Mouse (Mus musculus) testis, adult 2 months (tissue): ENCODE results near the gene Ccdc8. TPM values are rescaled to one million over a fixed set of nuclear protein-coding genes. Genes with fewer than 3 reads are reported as not detected.

Experiments
- H3K27ac ChIP-seq: fragments of 200-500 bp; 2 replicates; pipeline ENCODE4 v1.5.1; 2012; ENCODE audit warnings: low read depth, low read length; ENCODE audit not compliant: control insufficient read depth, insufficient read depth
- H3K27me3 ChIP-seq: fragments of 200-500 bp; 2 replicates; pipeline ENCODE4 v1.6.1; 2012; ENCODE audit warnings: mild to moderate bottlenecking, low read length, moderate library complexity; ENCODE audit not compliant: control insufficient read depth, insufficient read depth
- H3K36me3 ChIP-seq: fragments of 200-500 bp; 2 replicates; pipeline ENCODE4 v1.6.1; 2012; ENCODE audit warnings: mild to moderate bottlenecking, low read length; ENCODE audit not compliant: control insufficient read depth, insufficient read depth
- H3K4me1 ChIP-seq: fragments of 200-500 bp; 2 replicates; pipeline ENCODE4 v1.6.1; 2012; ENCODE audit warnings: low read length; ENCODE audit not compliant: control insufficient read depth, insufficient read depth
- H3K4me3 ChIP-seq: fragments of 200-500 bp; 2 replicates; pipeline ENCODE4 v1.5.1; 2012; ENCODE audit warnings: low read depth, mild to moderate bottlenecking, low read length, moderate library complexity, mixed read lengths; ENCODE audit not compliant: control insufficient read depth
- CTCF ChIP-seq: fragments of 200-500 bp; IDR thresholded peaks from 2 replicates; pipeline ENCODE4 v1.5.1; 2012; ENCODE audit warnings: low read depth, mild to moderate bottlenecking, inconsistent platforms, low read length, moderate library complexity; ENCODE audit not compliant: control insufficient read depth, insufficient read depth, insufficient replicate concordance
- POLR2A ChIP-seq: fragments of 200-500 bp; IDR thresholded peaks from 2 replicates; pipeline ENCODE4 v1.6.1; 2012; ENCODE audit warnings: low read depth, mild to moderate bottlenecking, inconsistent platforms, low read length, moderate library complexity; ENCODE audit not compliant: control insufficient read depth
- polyA plus RNA-seq: library from polyadenylated mRNA; depleted of rRNA; stranded (reverse); fragments of >200 nt; gene quantifications from 2 replicates; pipeline ENCODE4 v1.2.3, GENCODE M21; 2012

The Ccdc8 gene
- polyA plus RNA-seq, 1 experiment: 1.6 TPM

DNA sequence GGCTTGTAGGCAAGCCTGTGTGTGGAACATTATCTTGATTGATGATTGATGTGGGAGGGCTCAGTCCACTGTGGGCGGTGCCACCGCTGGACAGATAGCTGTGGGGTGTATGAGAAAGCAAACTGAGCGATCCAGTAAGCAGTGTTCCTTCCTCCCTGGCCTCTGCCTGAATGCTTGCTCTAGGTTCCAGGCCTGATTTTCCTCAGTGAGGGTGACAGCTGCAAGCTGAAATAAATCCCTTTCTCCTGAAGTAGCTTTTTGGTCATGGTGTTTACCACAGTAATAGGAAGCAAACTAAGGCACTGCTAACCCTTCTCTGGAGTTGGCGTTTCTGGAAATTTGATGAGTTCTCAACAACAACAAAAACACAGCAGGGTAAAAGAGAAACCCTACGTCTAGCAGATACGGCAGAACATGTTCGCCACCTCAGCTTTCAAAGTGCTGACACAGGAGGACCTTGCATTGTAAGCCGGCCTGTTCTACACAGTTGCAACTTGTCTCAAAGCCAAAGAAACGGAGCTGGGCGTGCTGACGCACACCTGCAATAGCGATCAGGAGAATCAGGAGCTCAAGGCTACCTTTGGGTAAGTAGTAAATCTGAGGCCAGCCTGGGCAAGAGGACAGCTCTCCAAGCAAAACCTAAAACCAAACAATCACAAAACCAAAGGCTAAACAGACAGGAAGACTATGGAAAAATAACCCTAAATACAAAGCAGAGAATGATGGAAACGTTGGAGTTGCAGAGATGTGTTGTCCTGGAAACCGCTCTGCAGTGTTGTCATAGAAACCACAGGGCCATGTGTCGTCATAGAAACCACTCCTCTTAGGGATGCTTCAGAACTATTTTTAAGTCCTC, 35.9 kb upstream of the Ccdc8 start:
- Histone ChIP-seq H3K27ac (no peak overlapping the region), H3K4me1 (peaks cover 21% of the 10 kb centered on the region), H3K27me3 (no peaks in the 10 kb centered on the region), H3K36me3 (no peaks in the 10 kb centered on the region; the same call in 1 of the 2 replicates), H3K4me3 (no peak overlapping the region)
- TF ChIP-seq POLR2A (no peak), CTCF (no peak)

- H3K27ac ChIP-seq: no peak within 1 kb of the TSS; the same call in 1 of the 2 replicates
- TF ChIP-seq CTCF (no peak), POLR2A (no peak)
- H3K27me3 ChIP-seq: no peaks in the 10 kb centered on the region
- peaks cover 21% of the 10 kb centered on the region for H3K4me1 ChIP-seq
- H3K4me3 ChIP-seq: peak within 1 kb of the TSS; percentile 31
- no peaks in the 10 kb centered on the region for H3K36me3 ChIP-seq
These were observed 32.8 kb upstream of the Ccdc8 start, which contains the start of gene Pnmal1 for GRCm38 (mm10) chr7:16959539-16960187. Pnmal1 (plus strand) TSS chr7:16959679.

GRCm38 (mm10) chr7:16961678-16962077, 30.8 kb upstream of the Ccdc8 start:
- Histone ChIP-seq H3K27me3 (no peaks in the 10 kb centered on the region), H3K4me1 (peaks cover 19% of the 10 kb centered on the region), H3K4me3 (no peak overlapping the region), H3K27ac (no peak overlapping the region), H3K36me3 (no peaks in the 10 kb centered on the region)
- no peak for TF ChIP-seq POLR2A
- no peak for TF ChIP-seq CTCF

GRCm38 (mm10) chr7:16968414-16968813, 24.1 kb upstream of the Ccdc8 start:
- Histone ChIP-seq H3K4me3 (no peak overlapping the region), H3K4me1 (no peaks in the 10 kb centered on the region), H3K27me3 (no peaks in the 10 kb centered on the region), H3K36me3 (no peaks in the 10 kb centered on the region), H3K27ac (no peak overlapping the region)
- TF ChIP-seq POLR2A (no peak), CTCF (no peak)

DNA sequence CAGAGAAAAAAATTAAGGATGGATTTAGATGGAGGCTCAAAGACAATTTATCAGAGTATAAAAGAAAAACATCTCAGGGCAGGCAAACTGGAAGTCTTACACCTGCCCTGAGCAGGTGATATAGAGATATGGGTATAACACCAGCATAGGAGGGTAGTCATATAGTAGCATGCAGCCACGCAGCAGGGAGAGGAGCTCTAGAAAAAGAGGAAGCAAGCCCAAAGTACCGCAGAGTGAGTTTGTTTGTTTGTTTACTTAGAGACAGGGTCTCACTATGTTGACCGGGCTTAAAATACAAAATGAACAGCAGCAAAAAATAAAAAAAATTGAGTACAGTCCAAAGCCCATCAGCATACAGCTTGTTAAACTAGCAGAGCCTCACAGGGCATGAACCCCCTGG, 21.3 kb upstream of the Ccdc8 start:
- Histone ChIP-seq H3K27ac (no peak overlapping the region), H3K4me3 (no peak overlapping the region), H3K27me3 (no peaks in the 10 kb centered on the region), H3K4me1 (no peaks in the 10 kb centered on the region), H3K36me3 (no peaks in the 10 kb centered on the region)
- TF ChIP-seq CTCF: no peak
- no peak for TF ChIP-seq POLR2A

DNA sequence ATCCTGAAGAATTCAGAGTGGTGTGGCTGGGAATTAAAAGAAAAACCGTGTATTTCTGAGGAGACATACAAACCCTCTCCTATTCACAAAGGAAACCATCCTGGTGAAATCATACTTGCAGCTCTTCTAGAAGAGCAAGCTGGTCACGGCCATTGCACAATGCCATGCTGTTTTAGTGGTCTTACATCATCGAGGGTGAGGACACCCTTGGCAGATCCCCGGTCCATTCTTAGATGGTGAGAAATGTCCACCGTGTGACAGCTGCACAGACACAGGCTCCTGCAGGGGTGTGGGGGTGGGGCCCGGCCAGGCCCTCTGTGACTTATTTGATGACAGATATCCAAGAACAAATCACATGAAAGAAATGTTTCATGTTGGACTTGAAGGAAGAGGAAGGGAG, 18.5 kb upstream of the Ccdc8 start:
- no peak for TF ChIP-seq POLR2A
- no peak for TF ChIP-seq CTCF
- no peak overlapping the region for H3K27ac ChIP-seq

GRCm38 (mm10) chr7:16976298-16976697, 16.2 kb upstream of the Ccdc8 start:
- Histone ChIP-seq H3K4me3 (no peak overlapping the region), H3K27me3 (no peaks in the 10 kb centered on the region), H3K27ac (no peak overlapping the region), H3K4me1 (peaks cover 5% of the 10 kb centered on the region), H3K36me3 (no peaks in the 10 kb centered on the region)
- no peak for TF ChIP-seq POLR2A
- no peak for TF ChIP-seq CTCF

More for the DNA sequence above, 18.5 kb upstream of the Ccdc8 start:
- no peaks in the 10 kb centered on the region for H3K27me3 ChIP-seq
- H3K36me3 ChIP-seq: no peaks in the 10 kb centered on the region
- no peaks in the 10 kb centered on the region for H3K4me1 ChIP-seq
- no peak overlapping the region for H3K4me3 ChIP-seq
